Mouse (Mus musculus): ENCODE results near the gene BC034090.

DNA sequence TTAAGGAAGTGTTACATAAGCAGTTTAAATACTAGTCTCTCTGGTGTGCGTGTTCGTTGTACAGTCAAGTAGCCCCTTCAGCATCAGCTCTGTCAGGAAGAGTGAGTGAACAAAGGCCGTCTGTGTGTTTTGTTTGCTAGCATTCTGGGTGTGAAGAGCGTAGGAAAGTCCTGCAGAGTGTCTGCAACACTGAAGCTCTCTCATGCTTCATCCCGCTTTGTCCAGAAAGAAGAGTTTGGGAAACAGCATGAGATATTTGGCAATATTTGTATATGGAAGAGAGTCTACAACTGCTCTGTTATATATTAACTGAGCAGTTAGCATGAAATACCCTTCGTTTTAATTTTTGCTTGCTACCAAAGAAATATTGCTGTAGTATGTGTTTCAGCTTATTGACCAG lies 44.7 kb downstream of the BC034090 start:
- TF ChIP-seq POLR2A (IDR thresholded peaks at IDR 0.05; ENCODE audit: control insufficient read depth, extremely low read depth, insufficient read depth, low read length, poor library complexity) (no peak), CTCF (IDR thresholded peaks at IDR 0.05; ENCODE audit: borderline replicate concordance, control insufficient read depth, extremely low read depth, insufficient read depth, low read length, poor library complexity) (no peak)
